Mouse (Mus musculus): Measurements from ENCODE around the gene Crtc1. TPM values are rescaled to one million over a fixed set of nuclear protein-coding genes. Genes with fewer than 3 reads are reported as not detected.

Crtc1 gene
- polyA plus RNA-seq, 1 experiment from 2014 or later: 16.7 TPM

DNA sequence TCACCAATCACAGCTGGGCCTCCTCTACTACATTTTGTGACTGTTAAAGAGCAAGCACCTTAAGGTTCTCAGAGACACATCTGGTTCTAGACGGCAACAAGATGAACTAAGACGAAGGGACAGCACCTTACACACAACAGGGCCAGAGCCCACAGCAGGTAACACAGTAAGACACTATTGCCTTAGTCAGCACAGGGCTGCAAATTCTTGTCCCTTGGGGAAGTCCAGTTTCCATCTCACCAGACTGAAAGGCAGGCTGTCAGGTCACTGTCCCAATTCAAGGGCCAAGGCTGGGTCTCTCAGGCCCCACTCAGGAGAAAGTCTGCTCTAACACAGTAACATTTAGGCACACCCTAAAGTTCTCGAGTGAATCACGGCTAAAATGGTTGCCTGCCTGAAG is 91.9 kb downstream of the Crtc1 start:
- peaks cover 55% of the 10 kb centered on the region for H3K4me1 ChIP-seq (replicated peaks)
- WGBS: 91% methylated on average over 4 of the region's 4 CpGs

DNA sequence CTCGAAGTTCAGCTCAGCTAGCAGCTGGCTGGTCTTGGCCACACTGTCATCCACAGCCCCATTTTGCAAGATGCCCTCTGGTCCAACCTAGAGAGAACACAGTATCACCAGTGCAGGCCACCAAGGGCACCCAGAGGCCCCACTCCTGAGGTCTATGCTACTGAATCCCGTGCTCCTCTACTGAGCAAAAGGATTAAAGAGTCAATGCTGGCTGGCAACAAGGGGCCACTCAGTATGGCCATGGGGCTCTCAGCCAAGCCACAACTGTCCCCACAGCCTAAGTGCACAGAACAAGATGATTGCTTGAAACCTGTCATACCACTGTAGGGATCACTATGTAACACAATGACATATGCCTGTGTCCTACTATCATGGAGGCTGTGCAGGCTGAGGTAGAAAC is 95.1 kb downstream of the Crtc1 start:
- Histone ChIP-seq H3K4me3 (no peak overlapping the region), H3K9me3 (no peaks in the 10 kb centered on the region), H3K27me3 (ENCODE audit: insufficient read depth, poor library complexity, severe bottlenecking) (no peaks in the 10 kb centered on the region), H3K36me3 (peaks cover 91% of the 10 kb centered on the region), H3K4me1 (replicated peaks) (peaks cover 24% of the 10 kb centered on the region), H3K27ac (no peak overlapping the region)
- no peak for DNase-seq (ENCODE audit: low spot score)
- WGBS: 95% methylated on average over 2 of the region's 2 CpGs

More for the DNA sequence above, 91.9 kb downstream of the Crtc1 start:
- Histone ChIP-seq H3K36me3 (peaks cover 81% of the 10 kb centered on the region), H3K27ac (no peak overlapping the region), H3K4me3 (no peak overlapping the region), H3K9me3 (no peaks in the 10 kb centered on the region), H3K27me3 (ENCODE audit: insufficient read depth, poor library complexity, severe bottlenecking) (no peaks in the 10 kb centered on the region)
- no peak for DNase-seq (ENCODE audit: low spot score)

DNA sequence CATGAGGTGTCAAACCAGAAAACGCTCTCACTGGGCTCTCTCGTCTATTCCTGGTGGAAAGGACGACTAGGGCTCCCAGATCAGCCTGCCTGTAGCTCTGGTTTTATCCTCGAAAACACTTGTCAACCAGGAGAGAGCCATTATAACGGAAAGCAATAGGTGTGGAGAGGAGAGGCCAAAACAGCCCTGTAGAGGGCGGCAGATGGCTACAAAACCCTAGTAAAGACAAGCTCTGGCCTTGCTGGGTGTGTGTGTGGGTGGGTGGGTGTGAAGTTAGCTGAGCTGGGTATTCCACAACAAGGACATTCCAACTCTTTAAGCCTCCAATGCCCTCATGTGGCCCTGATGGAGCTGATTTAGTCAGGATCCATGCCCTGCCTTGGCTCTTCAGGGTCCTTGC is 95.7 kb downstream of the Crtc1 start:
- peaks cover 91% of the 10 kb centered on the region for H3K36me3 ChIP-seq
- H3K4me3 ChIP-seq: no peak overlapping the region
- peaks cover 18% of the 10 kb centered on the region for H3K4me1 ChIP-seq (replicated peaks)
- H3K27me3 ChIP-seq (ENCODE audit: insufficient read depth, poor library complexity, severe bottlenecking): no peaks in the 10 kb centered on the region
- peak; percentile 43 for DNase-seq (ENCODE audit: low spot score)
- H3K9me3 ChIP-seq: no peaks in the 10 kb centered on the region
- no peak overlapping the region for H3K27ac ChIP-seq
- 63% methylated on average over 6 of the region's 6 CpGs for WGBS

DNA sequence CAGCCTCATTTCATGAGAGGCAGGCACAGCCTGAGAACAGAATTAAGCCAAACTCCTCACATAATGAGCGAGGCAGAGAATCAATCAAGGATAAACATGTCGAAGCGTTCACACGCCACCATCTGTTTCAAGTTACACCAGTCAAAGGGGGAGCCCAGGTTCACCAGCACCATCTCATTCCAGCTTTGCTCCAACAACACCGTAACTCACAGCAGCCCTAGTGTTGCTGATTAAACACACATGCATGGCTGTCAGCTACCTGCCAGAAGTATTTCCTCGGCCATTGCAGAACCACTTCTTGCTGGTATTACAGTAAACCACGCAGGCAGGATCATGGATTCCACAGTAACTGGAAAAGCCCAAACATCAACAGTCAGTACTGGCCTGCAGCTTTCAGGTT is 96.3 kb downstream of the Crtc1 start:
- H3K27ac ChIP-seq: no peak overlapping the region
- no peaks in the 10 kb centered on the region for H3K27me3 ChIP-seq (ENCODE audit: insufficient read depth, poor library complexity, severe bottlenecking)
- peaks cover 12% of the 10 kb centered on the region for H3K4me1 ChIP-seq (replicated peaks)
- DNase-seq (ENCODE audit: low spot score): no peak
- no peaks in the 10 kb centered on the region for H3K9me3 ChIP-seq
- 77% methylated on average over 7 of the region's 7 CpGs for WGBS
- H3K36me3 ChIP-seq: peaks cover 91% of the 10 kb centered on the region
- H3K4me3 ChIP-seq: no peak overlapping the region

DNA sequence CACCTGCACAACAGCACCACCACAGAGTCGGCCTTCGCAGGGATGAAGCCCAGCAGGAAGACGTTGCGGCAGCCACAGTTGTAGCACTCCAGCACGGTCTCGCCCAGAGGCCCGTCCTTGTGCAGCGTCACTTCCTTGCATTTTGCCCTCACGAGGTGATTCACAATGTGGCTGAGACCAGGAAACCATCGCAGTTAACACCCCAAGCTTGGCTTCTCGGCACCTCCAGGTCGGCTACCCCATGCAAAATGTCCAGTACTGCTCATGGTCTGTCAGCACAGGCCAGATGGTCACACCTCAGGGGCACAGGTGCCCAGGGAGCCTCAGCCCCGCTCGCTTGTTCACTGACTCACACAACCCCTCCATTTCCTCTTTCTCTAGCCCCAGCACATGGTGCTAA is 97.4 kb downstream of the Crtc1 start:
- WGBS: 95% methylated on average over 14 of the region's 14 CpGs
- no peak overlapping the region for H3K4me3 ChIP-seq
- H3K27me3 ChIP-seq (ENCODE audit: insufficient read depth, poor library complexity, severe bottlenecking): no peaks in the 10 kb centered on the region
- no peak for DNase-seq (ENCODE audit: low spot score)
- H3K9me3 ChIP-seq: no peaks in the 10 kb centered on the region
- no peak overlapping the region for H3K27ac ChIP-seq
- 0 out of 2 replicates have a peak, but pooled peaks cover 5% of the 10 kb centered on the region for H3K4me1 ChIP-seq (replicated peaks)
- peaks cover 92% of the 10 kb centered on the region for H3K36me3 ChIP-seq

DNA sequence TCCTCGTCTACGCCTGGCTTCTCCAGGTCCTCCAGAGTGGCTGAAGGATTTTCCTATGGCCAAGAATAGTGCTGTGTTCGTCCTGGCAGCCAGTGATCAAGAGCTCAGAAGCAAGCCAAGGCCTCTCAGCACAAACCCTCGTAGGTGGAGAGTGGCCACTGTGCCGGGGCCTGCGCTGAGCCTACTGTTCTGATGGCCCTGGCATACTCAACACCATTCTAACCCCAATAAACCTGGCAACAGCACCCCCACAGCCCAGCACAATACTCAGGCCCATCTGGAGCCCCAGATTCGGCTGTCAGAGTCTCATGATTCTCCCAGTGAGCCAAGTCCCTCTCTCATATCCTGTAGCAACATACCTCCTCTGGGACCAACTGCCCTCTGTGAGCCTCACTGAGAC is 98.7 kb downstream of the Crtc1 start:
- H3K4me1 ChIP-seq (replicated peaks): 0 out of 2 replicates have a peak, but pooled peaks cover 5% of the 10 kb centered on the region
- H3K9me3 ChIP-seq: no peaks in the 10 kb centered on the region
- H3K27me3 ChIP-seq (ENCODE audit: insufficient read depth, poor library complexity, severe bottlenecking): no peaks in the 10 kb centered on the region
- H3K4me3 ChIP-seq: no peak overlapping the region
- DNase-seq (ENCODE audit: low spot score): no peak
- no peak overlapping the region for H3K27ac ChIP-seq
- peaks cover 94% of the 10 kb centered on the region for H3K36me3 ChIP-seq
- whole genome bisulfite sequencing: 92% methylated on average over 7 of the region's 7 CpGs

DNA sequence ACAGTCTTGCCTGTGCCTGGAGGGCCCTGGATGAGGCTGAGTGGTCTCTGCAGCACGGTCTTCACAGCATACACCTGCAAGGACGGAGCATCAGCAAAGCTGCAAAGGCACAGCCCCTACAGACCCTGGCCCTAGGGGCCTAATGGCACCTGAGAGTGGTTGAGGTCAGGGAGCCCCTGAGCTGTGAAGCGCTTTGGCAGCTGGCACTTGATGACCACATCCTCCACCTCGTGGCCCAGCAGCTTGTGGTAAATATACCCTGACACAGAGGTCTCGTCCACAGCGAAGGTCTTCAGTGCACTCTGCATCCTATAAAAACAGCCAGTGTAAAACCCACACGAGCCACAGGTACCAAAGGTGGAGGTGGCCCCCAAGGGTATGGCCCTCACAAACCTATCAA is 100.4 kb downstream of the Crtc1 start:
- Histone ChIP-seq H3K27ac (no peak overlapping the region), H3K36me3 (peaks cover 100% of the 10 kb centered on the region), H3K27me3 (ENCODE audit: insufficient read depth, poor library complexity, severe bottlenecking) (no peaks in the 10 kb centered on the region), H3K4me3 (no peak overlapping the region), H3K4me1 (replicated peaks) (0 out of 2 replicates have a peak, but pooled peaks cover 2% of the 10 kb centered on the region), H3K9me3 (no peaks in the 10 kb centered on the region)
- WGBS: 94% methylated on average over 7 of the region's 7 CpGs
- DNase-seq (ENCODE audit: low spot score): no peak

DNA sequence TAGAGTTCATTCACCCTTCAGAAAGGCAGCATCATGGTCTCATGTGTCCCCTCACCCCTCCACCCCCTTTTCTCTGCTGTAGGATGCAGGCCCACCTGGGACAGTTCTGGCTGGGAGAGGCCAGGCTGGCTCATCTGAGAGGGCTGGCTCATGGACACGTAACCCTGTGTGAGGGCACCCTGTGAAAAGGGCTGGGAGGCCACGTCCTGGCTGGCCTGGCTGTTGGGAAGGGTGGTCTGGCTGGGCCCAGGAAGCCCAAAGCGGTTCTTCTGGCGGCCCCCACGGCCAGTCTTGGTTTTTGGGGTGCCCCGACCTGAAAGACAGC is 106.5 kb downstream of the Crtc1 start:
- Histone ChIP-seq H3K27me3 (ENCODE audit: insufficient read depth, poor library complexity, severe bottlenecking) (peaks cover 37% of the 10 kb centered on the region), H3K9me3 (no peaks in the 10 kb centered on the region), H3K4me1 (replicated peaks) (peaks cover 40% of the 10 kb centered on the region), H3K4me3 (no peak overlapping the region), H3K27ac (no peak overlapping the region), H3K36me3 (peaks cover 73% of the 10 kb centered on the region)
- no peak for DNase-seq (ENCODE audit: low spot score)
- WGBS: 94% methylated on average over 6 of the region's 6 CpGs

Other genes starting within 250 kb of the Crtc1 start
- gene Slc25a42, start 227.3 kb downstream of the Crtc1 start, polyA plus RNA-seq (2016; fragmentation: Nextera tagmentation; extraction: Ambion mirVana): 2.6 and 3.5 TPM in 2 replicates
- gene Sugp2, start 205.4 kb downstream of the Crtc1 start, polyA plus RNA-seq (2016; fragmentation: Nextera tagmentation; extraction: Ambion mirVana): 56.1 and 58.2 TPM in 2 replicates
- gene Armc6, start 205.1 kb downstream of the Crtc1 start, polyA plus RNA-seq (2016; fragmentation: Nextera tagmentation; extraction: Ambion mirVana): 39.7 and 40.9 TPM in 2 replicates
- 107 and 108 TPM in 2 replicates for gene Homer3, start 156.8 kb downstream of the Crtc1 start, polyA plus RNA-seq (2016; fragmentation: Nextera tagmentation; extraction: Ambion mirVana)
- 54.4 and 54.8 TPM in 2 replicates for gene Ddx49, start 137.1 kb downstream of the Crtc1 start, polyA plus RNA-seq (2016; fragmentation: Nextera tagmentation; extraction: Ambion mirVana)
- 324 and 329 TPM in 2 replicates for gene Cope, start 137.1 kb downstream of the Crtc1 start, polyA plus RNA-seq (2016; fragmentation: Nextera tagmentation; extraction: Ambion mirVana)
- gene Cers1, start 123.8 kb downstream of the Crtc1 start, polyA plus RNA-seq (2016; fragmentation: Nextera tagmentation; extraction: Ambion mirVana): 3.0 and 7.3 TPM in 2 replicates
- gene Gdf1, start 109.8 kb downstream of the Crtc1 start, polyA plus RNA-seq (2016; fragmentation: Nextera tagmentation; extraction: Ambion mirVana): 2.9 and 4.3 TPM in 2 replicates
- gene Upf1, start 86.3 kb downstream of the Crtc1 start, polyA plus RNA-seq (2016; fragmentation: Nextera tagmentation; extraction: Ambion mirVana): 19.0 and 25.0 TPM in 2 replicates
- gene Comp, start 66.0 kb downstream of the Crtc1 start, polyA plus RNA-seq (2016; fragmentation: Nextera tagmentation; extraction: Ambion mirVana): 0.27 and 0.38 TPM in 2 replicates
- 18.5 and 19.1 TPM in 2 replicates for gene Klhl26, start 37.4 kb upstream of the Crtc1 start, polyA plus RNA-seq (2016; fragmentation: Nextera tagmentation; extraction: Ambion mirVana)
- 11.1 and 11.5 TPM in 2 replicates for gene Tmem59l, start 47.8 kb upstream of the Crtc1 start, polyA plus RNA-seq (2016; fragmentation: Nextera tagmentation; extraction: Ambion mirVana)
- 4.5 and 10.3 TPM in 2 replicates for gene Crlf1, start 53.6 kb upstream of the Crtc1 start, polyA plus RNA-seq (2016; fragmentation: Nextera tagmentation; extraction: Ambion mirVana)
- gene Rex1bd, start 67.2 kb upstream of the Crtc1 start, polyA plus RNA-seq (2016; fragmentation: Nextera tagmentation; extraction: Ambion mirVana): 131 and 148 TPM in 2 replicates
- gene Uba52, start 71.2 kb upstream of the Crtc1 start, polyA plus RNA-seq (2016; fragmentation: Nextera tagmentation; extraction: Ambion mirVana): 914 and 933 TPM in 2 replicates
- 311 and 360 TPM in 2 replicates for gene Fkbp8, start 88.1 kb upstream of the Crtc1 start, polyA plus RNA-seq (2016; fragmentation: Nextera tagmentation; extraction: Ambion mirVana)
- gene Kxd1, start 88.4 kb upstream of the Crtc1 start, polyA plus RNA-seq (2016; fragmentation: Nextera tagmentation; extraction: Ambion mirVana): 54.3 and 57.7 TPM in 2 replicates
- 20.5 and 22.4 TPM in 2 replicates for gene Ell, start 99.9 kb upstream of the Crtc1 start, polyA plus RNA-seq (2016; fragmentation: Nextera tagmentation; extraction: Ambion mirVana)
- gene Isyna1, start 154.8 kb upstream of the Crtc1 start, polyA plus RNA-seq (2016; fragmentation: Nextera tagmentation; extraction: Ambion mirVana): 158 and 159 TPM in 2 replicates
- gene Ssbp4, start 169.3 kb upstream of the Crtc1 start, polyA plus RNA-seq (2016; fragmentation: Nextera tagmentation; extraction: Ambion mirVana): 84.4 and 117 TPM in 2 replicates
- 1.1 and 1.6 TPM in 2 replicates for gene Lrrc25, start 176.6 kb upstream of the Crtc1 start, polyA plus RNA-seq (2016; fragmentation: Nextera tagmentation; extraction: Ambion mirVana)
- not detected in 2 replicates for gene Gdf15, start 192.9 kb upstream of the Crtc1 start, polyA plus RNA-seq (2016; fragmentation: Nextera tagmentation; extraction: Ambion mirVana)
- gene Pgpep1, start 220.8 kb upstream of the Crtc1 start, polyA plus RNA-seq (2016; fragmentation: Nextera tagmentation; extraction: Ambion mirVana): 87.4 and 141 TPM in 2 replicates
- gene Lsm4, start 233.7 kb upstream of the Crtc1 start, polyA plus RNA-seq (2016; fragmentation: Nextera tagmentation; extraction: Ambion mirVana): 344 and 354 TPM in 2 replicates

All from hindbrain, embryonic 10.5 days (tissue).